Mouse (Mus musculus): Measurements from ENCODE around the gene Tspan6. TPM values are rescaled to one million over a fixed set of nuclear protein-coding genes. Genes with fewer than 3 reads are reported as not detected.

Gene Tspan6
- polyA plus RNA-seq, 1 experiment from 2014 or later = 265 TPM

DNA sequence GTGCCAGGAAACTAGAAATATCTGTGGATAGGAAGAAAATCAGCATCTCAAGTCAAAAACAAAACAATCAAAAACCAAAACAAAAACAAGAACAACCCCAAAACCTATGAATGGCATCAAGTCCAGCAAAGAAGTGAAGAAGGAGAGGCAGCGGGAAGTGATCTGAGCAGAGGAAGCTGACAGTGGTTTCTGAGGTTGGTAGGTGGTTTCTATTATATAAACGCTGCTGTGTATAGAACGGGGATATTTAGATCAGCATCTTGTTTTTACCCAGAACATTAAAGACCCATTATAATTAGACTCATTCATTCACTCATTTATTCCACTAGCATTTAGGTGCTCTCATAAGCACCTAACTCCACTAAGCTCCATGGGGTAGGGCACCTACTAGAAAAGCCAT lies 10.9 kb downstream of the Tspan6 start:
- WGBS = 94% methylated on average over 3 of the region's 3 CpGs
- Histone ChIP-seq H3K36me3 (peaks cover 12% of the 10 kb centered on the region; the same call in 1 of the 2 replicates), H3K4me1 (replicated peaks) (no peaks in the 10 kb centered on the region), H3K4me3 (no peak overlapping the region), H3K27me3 (no peaks in the 10 kb centered on the region), H3K4me2 (no peak overlapping the region), H3K9ac (no peak overlapping the region), H3K27ac (replicated peaks) (no peak overlapping the region), H3K9me3 (no peaks in the 10 kb centered on the region)
- no peak for ATAC-seq (ENCODE audit: low FRiP score, low read depth)

DNA sequence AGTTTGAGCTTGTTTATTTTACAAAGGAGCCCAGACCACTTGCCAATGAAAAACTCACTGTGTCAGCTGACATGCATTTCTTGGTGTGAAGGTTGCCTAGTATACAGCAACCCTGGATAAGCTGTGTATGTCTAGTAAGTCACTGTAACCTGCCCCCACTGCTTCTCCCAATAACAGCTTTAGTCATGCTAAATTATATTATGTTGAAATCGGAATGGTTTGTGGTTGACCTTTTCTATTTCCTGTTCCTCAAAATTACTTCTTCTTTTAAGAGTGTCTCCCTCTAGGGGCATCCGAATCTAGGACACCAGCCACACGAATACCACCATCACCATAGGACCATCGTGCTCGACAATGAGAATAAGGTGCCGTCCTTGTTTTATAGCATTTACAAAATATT lies 28.5 kb downstream of the Tspan6 start:
- Histone ChIP-seq H3K4me1 (replicated peaks) (no peaks in the 10 kb centered on the region), H3K4me3 (no peak overlapping the region), H3K4me2 (no peak overlapping the region), H3K36me3 (no peaks in the 10 kb centered on the region), H3K27ac (replicated peaks) (no peak overlapping the region), H3K9ac (no peak overlapping the region), H3K9me3 (no peaks in the 10 kb centered on the region), H3K27me3 (no peaks in the 10 kb centered on the region)
- no peak for ATAC-seq (ENCODE audit: low FRiP score, low read depth)
- 91% methylated on average over 6 of the region's 6 CpGs for WGBS

DNA sequence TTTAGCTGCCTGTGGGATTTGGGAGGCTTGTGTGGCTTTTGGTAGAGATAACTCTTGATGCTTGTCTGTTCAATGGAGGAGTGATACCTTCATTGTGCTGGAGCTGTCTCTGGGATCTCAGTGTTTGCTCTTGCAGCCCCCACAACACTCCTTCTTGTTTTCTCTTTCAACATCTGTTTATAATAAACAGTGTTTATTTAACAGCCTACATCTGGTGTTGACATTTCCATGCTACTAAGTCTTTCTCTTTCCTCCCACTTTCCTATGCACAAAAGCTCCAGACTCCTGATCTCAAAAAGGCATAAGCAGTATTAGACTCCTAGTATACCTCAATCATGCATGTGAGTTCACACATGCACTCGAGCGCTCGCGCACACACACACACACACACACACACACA lies 44.6 kb downstream of the Tspan6 start:
- no peaks in the 10 kb centered on the region for H3K36me3 ChIP-seq
- no peaks in the 10 kb centered on the region for H3K9me3 ChIP-seq
- no peak overlapping the region for H3K27ac ChIP-seq (replicated peaks)
- ATAC-seq (ENCODE audit: low FRiP score, low read depth) = no peak
- H3K4me2 ChIP-seq = no peak overlapping the region
- no peaks in the 10 kb centered on the region for H3K4me1 ChIP-seq (replicated peaks)
- 99% methylated on average over 4 of the region's 4 CpGs for WGBS
- H3K27me3 ChIP-seq = no peaks in the 10 kb centered on the region
- H3K4me3 ChIP-seq = no peak overlapping the region
- no peak overlapping the region for H3K9ac ChIP-seq

DNA sequence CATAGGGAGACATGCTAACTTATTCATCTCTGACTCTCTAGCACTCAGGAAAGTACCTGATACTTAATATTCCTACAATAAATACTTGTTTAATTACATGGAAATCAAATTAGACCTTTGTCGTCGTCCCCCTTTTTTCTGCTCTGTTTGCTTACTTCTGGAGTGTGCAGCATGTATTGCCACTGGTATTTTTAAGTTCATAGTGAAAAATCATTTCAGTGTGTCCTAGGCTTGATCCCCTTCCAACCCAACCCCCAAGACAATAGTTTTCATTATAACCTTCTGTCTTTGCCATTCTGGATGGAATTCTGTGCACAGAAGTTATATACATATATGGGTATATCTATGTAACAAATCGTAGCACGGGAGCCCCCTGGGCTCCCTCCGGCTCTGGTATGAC lies 47.5 kb downstream of the Tspan6 start, which contains the start of gene Tnmd:
Tnmd (plus strand) TSS at position 301 of the 400 bp plus-strand sequence.
- Histone ChIP-seq H3K27me3 (no peaks in the 10 kb centered on the region), H3K4me1 (replicated peaks) (no peaks in the 10 kb centered on the region), H3K9me3 (no peaks in the 10 kb centered on the region), H3K27ac (replicated peaks) (no peak within 1 kb of the TSS), H3K9ac (no peak within 1 kb of the TSS), H3K4me2 (no peak within 1 kb of the TSS), H3K4me3 (no peak within 1 kb of the TSS), H3K36me3 (no peaks in the 10 kb centered on the region)
- no peak for ATAC-seq (ENCODE audit: low FRiP score, low read depth)
- 86% methylated on average over 5 of the region's 5 CpGs for WGBS

Other genes with a start within 250 kb of the Tspan6 start
- 17.0 and 17.3 TPM in 2 replicates for gene Pcdh19, start 209.4 kb downstream of the Tspan6 start, polyA plus RNA-seq (2015; fragmentation: Nextera tagmentation; extraction: Ambion mirVana)
- gene Tnmd, start 47.4 kb downstream of the Tspan6 start, polyA plus RNA-seq (2015; fragmentation: Nextera tagmentation; extraction: Ambion mirVana) = 0.85 and 1.2 TPM in 2 replicates
- 1.2 and 1.4 TPM in 2 replicates for gene Srpx2, start 10.0 kb upstream of the Tspan6 start, polyA plus RNA-seq (2015; fragmentation: Nextera tagmentation; extraction: Ambion mirVana)
- gene Sytl4, start 83.4 kb upstream of the Tspan6 start, polyA plus RNA-seq (2015; fragmentation: Nextera tagmentation; extraction: Ambion mirVana) = 0.88 and 0.99 TPM in 2 replicates
- gene Cstf2, start 160.8 kb upstream of the Tspan6 start, polyA plus RNA-seq (2015; fragmentation: Nextera tagmentation; extraction: Ambion mirVana) = 63.2 and 68.4 TPM in 2 replicates

Measured in hindbrain, embryonic 15.5 days (tissue).